Mouse (Mus musculus) liver, postnatal 0 days (tissue): ENCODE results near the gene Pif1. TPM values are rescaled to one million over a fixed set of nuclear protein-coding genes. Genes with fewer than 3 reads are reported as not detected.
A peak's percentile ranks its signal among the peaks of the same experiment; 100 is the strongest.

Experiments
- ATAC-seq: fragments of 200-750 bp; cut with Nextera tagmentation; 2 replicates; pipeline ENCODE4 v1.8.0; 2017; ENCODE audit warnings: mild to moderate bottlenecking, moderate library complexity
- DNase-seq: peaks from one replicate; pipeline ENCODE4 v3.0.0-alpha.2; 2016
- H3K27ac ChIP-seq: fragments of 300-500 bp; sonication (generic); 2 replicates; pipeline ENCODE4 v1.5.1; 2014; ENCODE audit warnings: antibody characterized with exemption, moderate library complexity, mild to moderate bottlenecking, low read depth
- H3K27me3 ChIP-seq: fragments of 300-500 bp; sonication (generic); 2 replicates; pipeline ENCODE4 v1.6.1; 2014; ENCODE audit warnings: low read length, control low read depth, mixed read lengths; ENCODE audit not compliant: insufficient read depth
- H3K36me3 ChIP-seq: fragments of 300-500 bp; sonication (generic); replicated peaks from 2 replicates; pipeline ENCODE4 v1.6.1; 2014; ENCODE audit warnings: mild to moderate bottlenecking, control low read depth, low read length, moderate library complexity, mixed read lengths; ENCODE audit not compliant: insufficient read depth
- H3K4me1 ChIP-seq: fragments of 300-500 bp; sonication (generic); 2 replicates; pipeline ENCODE4 v1.6.1; 2014; ENCODE audit warnings: antibody characterized with exemption, mild to moderate bottlenecking, control low read depth; ENCODE audit not compliant: insufficient read depth
- H3K4me2 ChIP-seq: fragments of 300-500 bp; sonication (generic); 2 replicates; pipeline ENCODE4 v1.6.1; 2014; ENCODE audit warnings: low read depth, mild to moderate bottlenecking, low read length, moderate library complexity, mixed read lengths
- H3K4me3 ChIP-seq: fragments of 300-500 bp; sonication (generic); 2 replicates; pipeline ENCODE4 v1.5.1; 2014; ENCODE audit warnings: low read depth, low read length
- H3K9ac ChIP-seq: fragments of 300-500 bp; sonication (generic); replicated peaks from 2 replicates; pipeline ENCODE4 v1.6.1; 2014; ENCODE audit warnings: mild to moderate bottlenecking, moderate library complexity
- H3K9me3 ChIP-seq: fragments of 300-500 bp; sonication (generic); 2 replicates; pipeline ENCODE4 v1.6.1; 2016; ENCODE audit warnings: mild to moderate bottlenecking, control low read depth, low read length, mixed read lengths
- CTCF ChIP-seq: sonication (generic); IDR thresholded peaks from 2 replicates; pipeline ENCODE4 v1.5.1; 2016; ENCODE audit warnings: antibody characterized with exemption, low read depth
- EP300 ChIP-seq: IDR thresholded peaks from 2 replicates; pipeline ENCODE4 v1.6.1; 2016; ENCODE audit warnings: antibody characterized with exemption, low read depth, mild to moderate bottlenecking
- WGBS: fragments of 180-500 bp; shearing (Covaris S2); extraction: QIAGEN DNeasy Blood & Tissue Kit; methylation state at CpG from one replicate; pipeline ENCODE4 v1.1.7; 2014; ENCODE audit not compliant: insufficient replicate concordance; 5-methylcytosine and 5-hydroxymethylcytosine counted together
- polyA plus RNA-seq: library from polyadenylated mRNA; unstranded; fragments of >200 nt; fragmentation: Nextera tagmentation; extraction: Ambion mirVana; gene quantifications from 2 replicates; pipeline ENCODE4 v1.2.1, GENCODE M21; 2015

The Pif1 gene
- polyA plus RNA-seq, 1 experiment from 2014 or later, result 3.5 TPM

DNA sequence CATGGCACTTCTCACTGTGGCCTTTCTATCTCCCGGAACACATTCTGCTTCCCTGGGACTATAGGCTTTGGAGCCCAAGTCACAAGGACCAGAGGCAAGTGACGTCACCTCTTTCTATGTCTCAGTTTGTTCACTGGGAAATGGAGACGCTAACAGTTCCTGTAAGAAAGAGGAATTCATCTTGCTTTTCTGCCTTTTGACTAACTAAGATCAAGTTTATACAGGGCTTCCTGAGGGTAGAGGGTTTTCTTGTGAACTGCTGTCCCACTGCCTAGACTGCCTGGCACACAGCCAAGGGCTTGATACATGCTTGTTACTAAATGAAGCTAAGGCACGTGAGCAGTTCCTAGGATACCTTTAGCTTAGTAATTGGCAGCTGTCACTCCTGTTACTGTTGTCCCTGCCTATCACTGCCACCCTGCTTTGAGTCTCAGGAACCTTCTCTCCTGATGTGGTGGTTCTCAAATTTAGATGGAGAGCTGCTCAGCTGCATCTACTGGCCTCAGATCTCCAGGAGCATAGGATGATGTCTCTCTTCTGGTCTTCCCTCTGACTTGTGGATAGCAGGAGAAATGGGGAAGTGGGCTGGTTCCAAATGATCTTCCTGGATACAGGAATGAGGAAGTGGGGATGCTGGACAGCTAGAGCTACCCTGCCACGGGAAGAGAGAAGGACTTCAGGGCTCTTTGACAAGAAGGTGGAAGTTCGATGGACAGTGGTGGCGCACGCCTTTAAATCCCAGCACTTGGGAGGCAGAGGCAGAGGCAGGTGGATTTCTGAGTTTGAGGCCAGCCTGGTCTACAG is 11.4 kb upstream of the Pif1 start:
- Histone ChIP-seq H3K36me3 (peaks cover 35% of the 10 kb centered on the region), H3K27me3 (no peaks in the 10 kb centered on the region), H3K4me1 (peaks cover 39% of the 10 kb centered on the region), H3K4me2 (peak overlapping the region; percentile 82), H3K27ac (peak overlapping the region; percentile 79), H3K9me3 (no peaks in the 10 kb centered on the region), H3K9ac (peak overlapping the region; percentile 51; the same call in 1 of the 2 replicates), H3K4me3 (peak overlapping the region; percentile 17)
- DNase-seq (peak; percentile 74), ATAC-seq (no peak)
- 47% methylated on average over 8 of the region's 8 CpGs for WGBS
- no peak for TF ChIP-seq EP300

GRCm38 (mm10) chr9:65576861-65577510 is 10.0 kb upstream of the Pif1 start:
- Histone ChIP-seq H3K36me3 (peaks cover 25% of the 10 kb centered on the region), H3K27ac (peak overlapping the region; percentile 97), H3K9me3 (no peaks in the 10 kb centered on the region), H3K4me3 (peak overlapping the region; percentile 72), H3K4me1 (peaks cover 43% of the 10 kb centered on the region), H3K9ac (peak overlapping the region; percentile 43), H3K27me3 (no peaks in the 10 kb centered on the region), H3K4me2 (peak overlapping the region; percentile 82)
- TF ChIP-seq CTCF (no peak), EP300 (0 out of 2 replicates have a peak, but pooled peaks have one; percentile 21)
- 42% methylated on average over 7 of the region's 7 CpGs for WGBS
- DNase-seq, result no peak
- no peak for ATAC-seq

GRCm38 (mm10) chr9:65577511-65578196 is 9.3 kb upstream of the Pif1 start:
- Histone ChIP-seq H3K9ac (peak overlapping the region; percentile 71), H3K27ac (peak overlapping the region; percentile 97), H3K27me3 (no peaks in the 10 kb centered on the region), H3K4me1 (peaks cover 43% of the 10 kb centered on the region), H3K9me3 (no peaks in the 10 kb centered on the region), H3K4me3 (peak overlapping the region; percentile 72), H3K36me3 (peaks cover 20% of the 10 kb centered on the region), H3K4me2 (peak overlapping the region; percentile 82)
- TF ChIP-seq CTCF, result peak; percentile 52
- TF ChIP-seq EP300, result no peak
- DNase-seq (no peak), ATAC-seq (no peak)
- 89% methylated on average over 4 of the region's 4 CpGs for WGBS

DNA sequence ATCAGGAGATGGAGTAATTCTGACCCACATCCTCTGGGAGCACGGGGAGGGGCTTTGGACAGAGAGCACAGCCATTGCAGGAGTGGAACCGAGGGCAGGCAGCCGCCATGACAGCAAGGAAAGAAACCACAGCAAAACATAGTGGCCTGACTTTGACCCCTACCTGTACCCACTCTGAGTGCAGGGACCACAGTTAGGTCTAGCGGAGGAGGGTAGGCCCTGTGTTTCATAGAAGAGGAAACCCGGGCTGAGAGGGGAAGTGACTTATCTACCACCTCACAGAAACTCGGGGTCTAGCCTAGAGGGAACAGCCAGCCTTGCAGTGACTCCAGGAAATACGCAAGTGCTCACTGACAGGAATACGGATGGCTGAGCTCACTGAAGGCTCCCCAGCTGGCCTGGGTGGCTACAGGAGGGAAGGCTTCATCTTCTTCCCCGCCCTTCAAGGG is 8.1 kb upstream of the Pif1 start:
- WGBS, result 18% methylated on average over 9 of the region's 9 CpGs
- Histone ChIP-seq H3K9me3 (no peaks in the 10 kb centered on the region), H3K36me3 (peaks cover 9% of the 10 kb centered on the region; the same call in 1 of the 2 replicates), H3K4me3 (peak overlapping the region; percentile 72), H3K27ac (peak overlapping the region; percentile 97), H3K27me3 (no peaks in the 10 kb centered on the region), H3K4me2 (peak overlapping the region; percentile 82), H3K9ac (peak overlapping the region; percentile 71), H3K4me1 (peaks cover 47% of the 10 kb centered on the region)
- ATAC-seq (no peak), DNase-seq (peak; percentile 60)
- TF ChIP-seq CTCF (no peak), EP300 (no peak)

GRCm38 (mm10) chr9:65579781-65580371 is 7.1 kb upstream of the Pif1 start, which contains the start of gene Plekho2:
Gene Plekho2, minus strand, starts transcription at chr9:65580040.
- Histone ChIP-seq H3K27me3 (no peaks in the 10 kb centered on the region), H3K9ac (peak within 1 kb of the TSS; percentile 71), H3K4me1 (peaks cover 42% of the 10 kb centered on the region), H3K27ac (peak within 1 kb of the TSS; percentile 97), H3K4me3 (peak within 1 kb of the TSS; percentile 72), H3K36me3 (peaks cover 7% of the 10 kb centered on the region; the same call in 1 of the 2 replicates), H3K9me3 (no peaks in the 10 kb centered on the region), H3K4me2 (peak within 1 kb of the TSS; percentile 82)
- peak; percentile 99 for DNase-seq
- ATAC-seq, result peak; percentile 84
- TF ChIP-seq CTCF, result no peak
- no peak for TF ChIP-seq EP300
- WGBS, result 2% methylated on average over 45 of the region's 45 CpGs
